Mouse (Mus musculus): ENCODE data around the gene Nipa2.

Gene Nipa2

GRCm38 (mm10) chr7:55962004-55962908 is at the start of gene Nipa2:
Nipa2 (minus strand) TSS chr7:55962476.
- DNase-seq (ENCODE audit: low read depth, low spot score): peak; percentile 97

GRCm38 (mm10) chr7:56011018-56011333 is 48.7 kb upstream of the Nipa2 start:
- peak; percentile 66 for DNase-seq (ENCODE audit: low read depth, low spot score)

- no peak for DNase-seq (ENCODE audit: low read depth, low spot score)
Measured at GRCm38 (mm10) chr7:56010318-56011017, 48.2 kb upstream of the Nipa2 start.

- DNase-seq (ENCODE audit: low read depth, low spot score): peak; percentile 66
Measured at GRCm38 (mm10) chr7:55998997-55999396, 36.7 kb upstream of the Nipa2 start.

GRCm38 (mm10) chr7:55995013-55995412 is 32.7 kb upstream of the Nipa2 start:
- DNase-seq (ENCODE audit: low read depth, low spot score): peak; percentile 77

GRCm38 (mm10) chr7:55991858-55992257 is 29.6 kb upstream of the Nipa2 start:
- no peak for DNase-seq (ENCODE audit: low read depth, low spot score)

GRCm38 (mm10) chr7:55991129-55991528 is 28.9 kb upstream of the Nipa2 start:
- no peak for DNase-seq (ENCODE audit: low read depth, low spot score)

- peak; percentile 89 for DNase-seq (ENCODE audit: low read depth, low spot score)
Measured at GRCm38 (mm10) chr7:55986526-55987214, 24.4 kb upstream of the Nipa2 start.

GRCm38 (mm10) chr7:55984754-55985153 is 22.5 kb upstream of the Nipa2 start:
- DNase-seq (ENCODE audit: low read depth, low spot score): no peak

GRCm38 (mm10) chr7:55983107-55983506 is 20.8 kb upstream of the Nipa2 start:
- DNase-seq (ENCODE audit: low read depth, low spot score): no peak

- DNase-seq (ENCODE audit: low read depth, low spot score): no peak
Measured at GRCm38 (mm10) chr7:55982010-55982700, 19.9 kb upstream of the Nipa2 start.

GRCm38 (mm10) chr7:55981511-55981910 is 19.2 kb upstream of the Nipa2 start:
- DNase-seq (ENCODE audit: low read depth, low spot score): no peak

- DNase-seq (ENCODE audit: low read depth, low spot score): no peak
Measured at GRCm38 (mm10) chr7:55974429-55974828, 12.2 kb upstream of the Nipa2 start.

GRCm38 (mm10) chr7:55969415-55969814 is 7.1 kb upstream of the Nipa2 start:
- DNase-seq (ENCODE audit: low read depth, low spot score): peak; percentile 14

- peak; percentile 59 for DNase-seq (ENCODE audit: low read depth, low spot score)
Measured at GRCm38 (mm10) chr7:55968258-55968901, 6.1 kb upstream of the Nipa2 start.

GRCm38 (mm10) chr7:55966866-55967460 is 4.7 kb upstream of the Nipa2 start:
- no peak for DNase-seq (ENCODE audit: low read depth, low spot score)

- DNase-seq (ENCODE audit: low read depth, low spot score): no peak
Measured at GRCm38 (mm10) chr7:55960506-55960905, 1.8 kb downstream of the Nipa2 start.

GRCm38 (mm10) chr7:55959801-55960200 is 2.5 kb downstream of the Nipa2 start:
- no peak for DNase-seq (ENCODE audit: low read depth, low spot score)

GRCm38 (mm10) chr7:55957916-55958315 is 4.4 kb downstream of the Nipa2 start:
- DNase-seq (ENCODE audit: low read depth, low spot score): no peak

GRCm38 (mm10) chr7:55957178-55957577 is 5.1 kb downstream of the Nipa2 start:
- no peak for DNase-seq (ENCODE audit: low read depth, low spot score)

GRCm38 (mm10) chr7:55956054-55956453 is 6.2 kb downstream of the Nipa2 start:
- DNase-seq (ENCODE audit: low read depth, low spot score): no peak
